Mouse (Mus musculus) kidney, adult 11 months (tissue): ENCODE measurements at regions not wholly inside any gene's neighbourhood (a gene's known extent, or its start where the extent isn't known, plus 50 kb on each side); places are given as distances from the start of the nearest gene placed in this dataset.
"Not testable (repeated sequence)": the region's sequence is repeated elsewhere in the genome, so short reads cannot be mapped to it uniquely, and the experiment has no call there.

Experiments
- DNase-seq: peaks from one replicate; pipeline ENCODE4 v3.0.0; 2022

- no peak for DNase-seq
These were observed 451.3 kb upstream of the Ube2e3 start for GRCm38 (mm10) chr2:78416574-78417109.

GRCm38 (mm10) chr2:78412985-78413384, 454.9 kb upstream of the Ube2e3 start:
- no peak for DNase-seq

- DNase-seq: no peak
These were observed 457.7 kb upstream of the Cwc22 start for GRCm38 (mm10) chr2:78403890-78404289.

- DNase-seq: no peak
These were observed 453.1 kb upstream of the Cwc22 start for GRCm38 (mm10) chr2:78399236-78399635.

GRCm38 (mm10) chr2:78396924-78397323, 450.7 kb upstream of the Cwc22 start:
- no peak for DNase-seq

GRCm38 (mm10) chr2:78393090-78393489, 446.9 kb upstream of the Cwc22 start:
- no peak for DNase-seq

GRCm38 (mm10) chr2:78392425-78392824, 446.2 kb upstream of the Cwc22 start:
- DNase-seq: no peak

- no peak for DNase-seq
These were observed 441.8 kb upstream of the Cwc22 start for GRCm38 (mm10) chr2:78388001-78388400.

- no peak for DNase-seq
These were observed 435.1 kb upstream of the Cwc22 start for GRCm38 (mm10) chr2:78381234-78381633.

GRCm38 (mm10) chr2:78331736-78332475, 385.7 kb upstream of the Cwc22 start:
- no peak for DNase-seq

- DNase-seq: no peak
These were observed 379.9 kb upstream of the Cwc22 start for GRCm38 (mm10) chr2:78326091-78326490.

GRCm38 (mm10) chr2:78322216-78322965, 376.2 kb upstream of the Cwc22 start:
- DNase-seq: no peak

GRCm38 (mm10) chr2:78311766-78312491, 365.8 kb upstream of the Cwc22 start:
- no peak for DNase-seq

GRCm38 (mm10) chr2:78309361-78309760, 363.2 kb upstream of the Cwc22 start:
- no peak for DNase-seq

GRCm38 (mm10) chr2:78306897-78307296, 360.7 kb upstream of the Cwc22 start:
- no peak for DNase-seq

GRCm38 (mm10) chr2:78291665-78292064, 345.5 kb upstream of the Cwc22 start:
- DNase-seq: no peak

GRCm38 (mm10) chr2:78284806-78285205, 338.6 kb upstream of the Cwc22 start:
- DNase-seq: no peak

GRCm38 (mm10) chr2:78283605-78284004, 337.4 kb upstream of the Cwc22 start:
- DNase-seq: no peak

- not testable (repeated sequence) for DNase-seq
These were observed 335.7 kb upstream of the Cwc22 start for GRCm38 (mm10) chr2:78281846-78282245.

GRCm38 (mm10) chr2:78280219-78280915, 334.2 kb upstream of the Cwc22 start:
- no peak for DNase-seq

- no peak for DNase-seq
These were observed 333.3 kb upstream of the Cwc22 start for GRCm38 (mm10) chr2:78279382-78280056.

GRCm38 (mm10) chr2:78278630-78279029, 332.5 kb upstream of the Cwc22 start:
- no peak for DNase-seq
